Mouse (Mus musculus): ENCODE data around the gene Foxp1. TPM values are rescaled to one million over a fixed set of nuclear protein-coding genes. Genes with fewer than 3 reads are reported as not detected.

Gene Foxp1
- total RNA-seq, 2 experiments from 2014 or later, result 88.5 to 93.5 TPM

DNA sequence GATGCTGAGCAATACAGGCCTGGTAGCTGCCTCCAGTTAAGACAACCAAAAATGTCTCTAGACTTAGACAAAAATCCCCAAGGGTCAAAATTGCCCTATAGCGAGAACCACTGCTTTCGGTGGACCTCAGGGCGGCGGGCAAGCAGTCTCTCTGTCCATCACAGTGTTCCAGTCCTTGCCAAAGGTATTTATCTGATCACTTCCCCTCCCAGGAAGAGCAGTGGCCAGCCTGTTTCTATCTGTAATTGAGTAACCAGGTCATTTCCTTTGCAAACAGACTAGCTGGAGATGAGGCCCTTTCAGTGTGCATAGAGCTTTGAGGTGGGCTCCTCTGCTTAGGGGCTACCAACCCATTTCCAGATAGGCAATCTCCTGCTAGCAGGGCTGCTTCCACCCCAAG is 9.9 kb upstream of the Foxp1 start:
- no peak for TF ChIP-seq CTCF (conservative IDR thresholded peaks at IDR 0.05)
- no peak overlapping the region for H3K27ac ChIP-seq
- H3K4me3 ChIP-seq, result no peak overlapping the region
- DNase-seq (ENCODE audit: low spot score in 2 of 2), result no peak

GRCm38 (mm10) chr6:99528972-99529371 is 6.5 kb upstream of the Foxp1 start:
- no peak for TF ChIP-seq CTCF (conservative IDR thresholded peaks at IDR 0.05)
- H3K27ac ChIP-seq, result no peak overlapping the region
- no peak for DNase-seq (ENCODE audit: low spot score in 2 of 2)
- no peak overlapping the region for H3K4me3 ChIP-seq

DNA sequence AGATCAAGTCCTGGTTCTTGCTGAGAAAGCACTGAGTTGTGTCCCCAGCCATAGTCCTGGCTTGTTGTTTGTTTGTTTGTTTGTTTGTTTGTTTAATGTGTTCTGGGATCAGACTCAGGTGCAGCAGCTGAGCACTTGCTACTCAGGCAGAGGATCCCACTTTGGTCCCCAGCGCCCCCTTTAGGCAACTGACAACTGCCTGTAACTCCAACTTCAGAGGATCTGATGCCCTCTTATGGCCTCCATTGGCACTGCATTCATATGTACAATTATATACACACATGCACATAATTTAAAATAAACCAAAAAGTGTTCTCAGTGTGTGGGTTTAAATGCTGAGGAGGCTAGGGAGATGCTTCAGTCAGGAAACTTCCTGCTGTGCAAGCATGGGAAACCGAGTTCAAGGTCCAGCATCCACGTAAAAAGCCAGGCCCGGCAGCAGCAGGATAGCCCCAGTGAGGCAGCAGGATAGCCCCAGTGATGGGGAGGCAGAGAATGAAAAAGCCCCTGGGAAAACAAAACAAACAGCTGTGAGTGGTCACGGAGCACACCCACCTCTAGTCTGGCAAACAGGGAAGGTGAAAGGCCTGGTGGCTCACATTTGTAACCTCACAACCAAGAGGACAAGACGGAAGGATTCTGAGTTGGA is 5.1 kb upstream of the Foxp1 start:
- peak; percentile 54 for TF ChIP-seq CTCF (conservative IDR thresholded peaks at IDR 0.05)
- no peak overlapping the region for H3K27ac ChIP-seq
- H3K4me3 ChIP-seq, result no peak overlapping the region
- DNase-seq (ENCODE audit: low spot score in 2 of 2), result no peak

DNA sequence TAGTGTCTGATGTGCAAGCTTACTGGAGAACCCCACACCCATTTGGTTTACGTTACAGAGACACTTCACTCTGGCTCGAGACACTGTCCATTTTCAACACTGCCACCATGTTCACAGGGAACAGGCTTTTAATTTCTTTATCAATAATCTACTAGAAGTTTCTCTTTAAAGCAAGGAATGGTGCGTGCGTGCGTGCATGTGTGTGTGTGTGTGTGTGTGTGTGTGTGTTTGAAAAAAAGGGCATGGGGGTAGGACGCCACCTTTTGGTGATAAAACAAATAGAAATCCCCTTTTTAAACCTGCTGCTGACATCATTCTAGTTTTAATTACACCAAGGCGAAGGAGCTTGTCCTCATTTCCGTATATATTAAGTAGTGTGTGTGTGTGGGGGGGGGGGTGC is 2.8 kb upstream of the Foxp1 start:
- TF ChIP-seq CTCF (conservative IDR thresholded peaks at IDR 0.05), result peak; percentile 65
- H3K27ac ChIP-seq, result 0 out of 2 replicates have a peak overlapping the region, but pooled peaks have one; percentile 100
- no peak for DNase-seq (ENCODE audit: low spot score in 2 of 2)
- H3K4me3 ChIP-seq, result no peak overlapping the region

GRCm38 (mm10) chr6:99523679-99524370 is 1.3 kb upstream of the Foxp1 start:
- TF ChIP-seq CTCF (conservative IDR thresholded peaks at IDR 0.05), result no peak
- peak overlapping the region; percentile 100 for H3K27ac ChIP-seq
- H3K4me3 ChIP-seq, result peak overlapping the region; percentile 93
- no peak for DNase-seq (ENCODE audit: low spot score in 2 of 2)

- TF ChIP-seq CTCF (conservative IDR thresholded peaks at IDR 0.05), result 0 out of 2 replicates have a peak, but pooled peaks have one; percentile 13
- H3K4me3 ChIP-seq, result peak overlapping the region; percentile 93
- H3K27ac ChIP-seq, result peak overlapping the region; percentile 100
- DNase-seq (ENCODE audit: low spot score in 2 of 2), result peak; percentile 67 to 69
Measured at GRCm38 (mm10) chr6:99523109-99523632, 650 bp upstream of the Foxp1 start.

DNA sequence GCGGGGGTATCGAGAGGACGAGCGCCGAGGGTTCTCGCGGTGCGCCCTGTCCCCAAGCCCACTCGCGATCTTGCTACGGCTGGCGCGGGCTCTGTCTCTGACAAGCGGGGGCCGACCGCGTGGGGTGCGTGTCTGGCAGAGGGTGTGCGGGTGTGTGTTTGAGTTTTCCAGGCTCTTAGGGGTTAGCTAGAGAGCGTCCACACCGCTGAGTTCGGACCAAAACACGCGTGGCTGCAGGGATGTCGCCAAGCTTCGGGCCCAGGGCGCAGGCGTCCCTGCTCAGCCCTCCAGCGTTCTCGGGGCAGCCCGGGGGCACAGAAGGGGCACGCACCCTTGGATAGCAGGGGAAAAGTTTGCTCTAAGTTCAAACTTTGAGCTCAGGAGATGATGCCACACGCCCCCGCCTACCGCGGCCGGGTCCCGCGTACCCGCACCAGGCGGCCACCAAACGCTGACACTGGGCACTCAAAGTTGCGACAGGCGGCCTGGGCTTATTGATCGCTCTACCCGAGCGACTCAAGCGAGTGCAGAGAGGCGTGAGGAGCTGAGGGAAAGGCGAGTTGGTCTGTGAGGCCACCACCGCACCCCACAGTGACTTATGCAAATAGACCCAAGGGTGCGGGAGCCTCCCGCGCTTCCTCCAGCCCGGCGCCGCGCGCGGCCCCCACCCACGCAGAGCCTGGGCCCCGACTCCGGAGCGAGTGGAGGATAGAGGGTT is 721 bp downstream of the Foxp1 start:
- H3K4me3 ChIP-seq, result peak overlapping the region; percentile 93
- peak in 1 of 2 experiments; percentile 33 for DNase-seq (ENCODE audit: low spot score in 2 of 2)
- TF ChIP-seq CTCF (conservative IDR thresholded peaks at IDR 0.05), result no peak
- peak overlapping the region; percentile 100 for H3K27ac ChIP-seq

DNA sequence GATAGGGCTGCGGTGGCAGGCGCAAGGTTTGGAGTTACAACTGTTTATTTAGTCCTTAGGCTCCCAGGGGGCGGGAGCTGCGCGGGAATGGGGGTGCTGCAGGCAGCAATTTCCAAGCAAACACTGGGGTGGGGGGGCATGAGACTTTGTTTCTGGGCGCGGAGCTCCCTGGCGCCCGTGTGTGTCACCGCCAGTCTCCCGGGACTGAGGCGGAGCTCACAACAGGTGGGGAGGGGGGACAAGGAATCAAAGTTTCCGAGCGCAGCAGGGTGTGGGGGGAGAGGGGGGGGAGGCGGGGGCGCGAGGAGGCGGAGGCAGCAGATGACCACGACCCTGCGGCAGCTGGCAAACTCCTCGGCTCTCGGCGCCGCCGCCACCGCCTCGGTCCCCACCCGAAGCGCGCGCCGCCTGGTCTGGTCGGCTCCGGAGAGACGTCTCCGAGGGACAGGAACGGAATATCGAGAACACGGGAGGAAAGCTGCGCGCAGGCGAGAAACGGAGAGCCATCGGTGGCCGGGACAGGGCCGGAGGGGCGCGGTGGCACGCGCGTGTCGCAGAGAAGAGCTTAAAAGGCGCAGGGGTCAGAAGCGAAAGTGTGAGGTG is 1.4 kb downstream of the Foxp1 start:
- Histone ChIP-seq H3K4me3 (peak overlapping the region; percentile 93), H3K27ac (peak overlapping the region; percentile 100)
- no peak for TF ChIP-seq CTCF (conservative IDR thresholded peaks at IDR 0.05)
- DNase-seq (ENCODE audit: low spot score in 2 of 2), result peak; percentile 33 to 46

- no peak for DNase-seq (ENCODE audit: low spot score in 2 of 2)
- Histone ChIP-seq H3K27ac (peak overlapping the region; percentile 100), H3K4me3 (peak overlapping the region; percentile 93)
- TF ChIP-seq CTCF (conservative IDR thresholded peaks at IDR 0.05), result no peak
Measured at GRCm38 (mm10) chr6:99520676-99521037, 1.9 kb downstream of the Foxp1 start.

DNA sequence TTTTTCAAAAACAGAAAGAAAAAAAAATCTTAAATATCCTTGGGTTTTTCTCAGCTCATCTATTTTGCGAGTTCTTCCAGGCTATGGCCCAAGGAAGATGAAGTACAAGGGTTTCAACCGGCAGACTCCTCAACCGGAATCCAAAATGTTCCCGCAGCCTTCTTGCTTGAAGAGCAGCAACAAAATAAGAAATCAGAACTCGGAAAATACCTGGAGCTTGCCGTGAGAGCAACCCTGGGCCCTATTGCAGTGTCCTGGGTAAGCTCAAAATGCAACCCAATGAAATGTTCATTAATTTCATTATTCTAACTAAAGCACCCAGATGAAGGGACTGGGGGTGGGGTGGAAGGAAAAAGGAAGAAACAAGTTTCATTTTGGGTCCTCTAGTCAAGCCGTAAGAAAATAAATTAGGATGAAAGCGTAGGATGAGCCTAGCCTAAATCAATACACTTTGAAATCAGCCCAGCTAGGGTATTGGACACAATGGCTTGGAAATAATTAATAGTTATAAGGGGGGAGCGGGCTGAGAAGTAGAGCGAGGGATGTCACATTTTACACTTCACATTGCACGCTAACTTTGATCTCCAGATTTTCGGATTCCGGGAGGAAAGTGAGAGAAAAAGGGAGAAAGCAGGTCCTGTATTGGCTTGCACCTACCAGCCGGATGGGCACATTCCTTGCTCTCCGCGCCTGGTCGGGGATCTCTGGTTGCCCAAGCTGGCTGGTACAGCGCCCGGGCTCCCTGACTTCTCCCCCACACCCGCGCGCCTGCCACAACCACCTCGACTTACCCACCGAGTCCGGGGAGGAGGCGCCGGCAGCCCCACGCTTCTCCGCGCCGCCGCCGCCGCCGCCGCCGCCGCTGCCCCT is 2.5 kb downstream of the Foxp1 start:
- TF ChIP-seq CTCF (conservative IDR thresholded peaks at IDR 0.05), result no peak
- Histone ChIP-seq H3K27ac (peak overlapping the region; percentile 100), H3K4me3 (peak overlapping the region; percentile 93)
- peak in 1 of 2 experiments; percentile 14 for DNase-seq (ENCODE audit: low spot score in 2 of 2)

DNA sequence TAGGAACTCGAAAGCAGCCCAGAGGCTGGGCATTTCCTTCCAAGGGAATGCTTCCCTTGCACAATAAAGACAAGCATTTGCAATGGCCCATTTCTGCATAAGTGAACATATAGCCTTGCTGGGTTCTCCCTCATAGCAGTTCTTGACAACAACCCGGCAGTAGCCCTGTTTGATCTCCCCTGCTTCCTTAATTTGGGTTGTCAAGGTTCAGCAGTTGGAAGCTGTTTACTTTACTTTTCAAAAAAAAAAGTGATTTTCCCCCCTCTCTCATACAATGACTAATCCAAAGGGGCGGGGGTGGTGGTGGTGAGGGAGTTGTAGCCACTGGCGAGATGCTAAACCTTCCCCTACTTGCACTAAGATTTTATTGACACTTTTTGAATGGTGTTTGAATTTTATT is 3.5 kb downstream of the Foxp1 start:
- H3K4me3 ChIP-seq, result peak overlapping the region; percentile 93
- no peak for DNase-seq (ENCODE audit: low spot score in 2 of 2)

More for the DNA sequence above, 3.5 kb downstream of the Foxp1 start:
- peak overlapping the region; percentile 100 for H3K27ac ChIP-seq
- TF ChIP-seq CTCF (conservative IDR thresholded peaks at IDR 0.05), result no peak

All from layer of hippocampus, adult 2 months (tissue).